Mouse (Mus musculus) MEL (cell line): ENCODE data around the gene Marc2. TPM values are rescaled to one million over a fixed set of nuclear protein-coding genes. Genes with fewer than 3 reads are reported as not detected.
A peak's percentile ranks its signal among the peaks of the same experiment; 100 is the strongest.

Experiments used
- DNase-seq: peaks from one replicate; pipeline ENCODE4 v3.0.0; 2011; ENCODE audit warnings: low read depth, low spot score
- H3K27ac ChIP-seq: 2 replicates; pipeline ENCODE4 v1.5.1; 2012; ENCODE audit warnings: low read depth, mild to moderate bottlenecking, control low read depth, low read length, moderate library complexity; ENCODE audit not compliant: control insufficient read depth
- H3K27me3 ChIP-seq, 2 experiments: fragments of 150-350 bp in 1 of 2; sonication (generic) in 1 of 2; 2 replicates each; pipeline ENCODE4 v1.6.1; 2012; ENCODE audit warnings: low read length in 2 of 2, mild to moderate bottlenecking in 2 of 2, improper control_type of control experiment in 1 of 2, moderate library complexity in 1 of 2; ENCODE audit not compliant: insufficient read depth in 2 of 2, control insufficient read depth in 1 of 2
- H3K36me3 ChIP-seq, 2 experiments: 2 replicates each; pipeline ENCODE4 v1.6.1; 2012 to 2014; ENCODE audit warnings: low read length in 2 of 2, improper control_type of control experiment in 1 of 2, inconsistent platforms in 1 of 2, mild to moderate bottlenecking in 1 of 2; ENCODE audit not compliant: insufficient read depth in 2 of 2, control insufficient read depth in 1 of 2
- H3K4me1 ChIP-seq, 2 experiments: fragments of 150-350 bp in 1 of 2; sonication (generic) in 1 of 2; 2 replicates each; pipeline ENCODE4 v1.6.1; 2012; ENCODE audit warnings: low read length in 2 of 2, improper control_type of control experiment in 1 of 2, mild to moderate bottlenecking in 1 of 2; ENCODE audit not compliant: insufficient read depth in 2 of 2, control insufficient read depth in 1 of 2
- H3K4me3 ChIP-seq, 2 experiments: fragments of 150-350 bp in 1 of 2; sonication (generic) in 1 of 2; 2 replicates each; pipeline ENCODE4 v1.5.1; 2012; ENCODE audit warnings: low read depth in 2 of 2, low read length in 2 of 2, mild to moderate bottlenecking in 2 of 2, moderate library complexity in 2 of 2, control low read depth in 1 of 2, improper control_type of control experiment in 1 of 2; ENCODE audit not compliant: control insufficient read depth in 1 of 2, insufficient read depth in 1 of 2
- H3K79me2 ChIP-seq: 2 replicates; pipeline ENCODE4 v1.6.1; 2012; ENCODE audit warnings: mild to moderate bottlenecking, low read length, moderate library complexity; ENCODE audit not compliant: control insufficient read depth, poor library complexity, insufficient read depth
- H3K9ac ChIP-seq: 2 replicates; pipeline ENCODE4 v1.6.1; 2012; ENCODE audit warnings: low read depth, mild to moderate bottlenecking, control low read depth, low read length, moderate library complexity; ENCODE audit not compliant: control insufficient read depth, poor library complexity, severe bottlenecking
- H3K9me3 ChIP-seq: fragments of 150-350 bp; sonication (generic); replicated peaks from 2 replicates; pipeline ENCODE4 v1.6.1; 2012; ENCODE audit warnings: mild to moderate bottlenecking, low read length, improper control_type of control experiment, moderate library complexity; ENCODE audit not compliant: insufficient read depth
- BHLHE40 ChIP-seq: IDR thresholded peaks from 2 replicates; pipeline ENCODE4 v1.6.1; 2012; ENCODE audit warnings: low read depth, mild to moderate bottlenecking, inconsistent platforms, low read length, improper control_type of control experiment, borderline replicate concordance
- CTCF ChIP-seq, 3 experiments: IDR thresholded peaks in 2 of 3; conservative IDR thresholded peaks in 1 of 3; 2 replicates each; pipeline ENCODE4 v1.5.1; 2011 to 2012; ENCODE audit warnings: low read length in 3 of 3, low read depth in 2 of 3, mild to moderate bottlenecking in 2 of 3, improper control_type of control experiment in 1 of 3, inconsistent platforms in 1 of 3, mixed read lengths in 1 of 3, moderate library complexity in 1 of 3; ENCODE audit not compliant: control insufficient read depth in 1 of 3, insufficient read depth in 1 of 3, poor library complexity in 1 of 3, severe bottlenecking in 1 of 3
- E2F4 ChIP-seq: IDR thresholded peaks from 2 replicates; pipeline ENCODE4 v1.6.1; 2011; ENCODE audit warnings: low read depth, low read length, improper control_type of control experiment, borderline replicate concordance
- EP300 ChIP-seq, 2 experiments: IDR thresholded peaks; 2 replicates each; pipeline ENCODE4 v1.6.1; 2011; ENCODE audit warnings: improper control_type of control experiment in 2 of 2, low read length in 2 of 2, low read depth in 1 of 2, mild to moderate bottlenecking in 1 of 2
- ETS1 ChIP-seq: IDR thresholded peaks from 2 replicates; pipeline ENCODE4 v1.6.1; 2012; ENCODE audit warnings: low read depth, mild to moderate bottlenecking, inconsistent platforms, low read length, improper control_type of control experiment, moderate library complexity
- GATA1 ChIP-seq: IDR thresholded peaks from 2 replicates; pipeline ENCODE4 v1.6.1; 2011; ENCODE audit warnings: low read depth, low read length, improper control_type of control experiment
- HCFC1 ChIP-seq: IDR thresholded peaks from 2 replicates; pipeline ENCODE4 v1.6.1; 2012; ENCODE audit warnings: low read depth, mild to moderate bottlenecking, inconsistent platforms, low read length, improper control_type of control experiment, moderate library complexity
- KAT2A ChIP-seq: conservative IDR thresholded peaks from 2 replicates; pipeline ENCODE4 v1.6.1; 2012; ENCODE audit warnings: low read depth, low read length, improper control_type of control experiment, inconsistent platforms
- MAX ChIP-seq: IDR thresholded peaks from 2 replicates; pipeline ENCODE4 v1.6.1; 2011; ENCODE audit warnings: low read length, improper control_type of control experiment
- MAZ ChIP-seq: IDR thresholded peaks from 2 replicates; pipeline ENCODE4 v1.6.1; 2012; ENCODE audit warnings: low read depth, mild to moderate bottlenecking, inconsistent platforms, low read length, improper control_type of control experiment
- MXI1 ChIP-seq: IDR thresholded peaks from 2 replicates; pipeline ENCODE4 v1.6.1; 2011; ENCODE audit warnings: mild to moderate bottlenecking, low read depth, low read length, improper control_type of control experiment
- MYC ChIP-seq: IDR thresholded peaks from 2 replicates; pipeline ENCODE4 v1.6.1; 2011; ENCODE audit warnings: low read depth, mild to moderate bottlenecking, low read length, improper control_type of control experiment, moderate library complexity
- NELFE ChIP-seq: IDR thresholded peaks from 2 replicates; pipeline ENCODE4 v1.6.1; 2011; ENCODE audit warnings: low read depth, low read length, improper control_type of control experiment
- NRF1 ChIP-seq: IDR thresholded peaks from 2 replicates; pipeline ENCODE4 v1.6.1; 2014; ENCODE audit warnings: low read depth, mild to moderate bottlenecking, inconsistent platforms, low read length, improper control_type of control experiment, moderate library complexity; ENCODE audit not compliant: poor library complexity, insufficient read depth, severe bottlenecking
- POLR2A ChIP-seq, 2 experiments: IDR thresholded peaks; 2 replicates each; pipeline ENCODE4 v1.6.1; 2011 to 2012; ENCODE audit warnings: low read length in 2 of 2, mild to moderate bottlenecking in 2 of 2, control low read depth in 1 of 2, improper control_type of control experiment in 1 of 2, low read depth in 1 of 2, moderate library complexity in 1 of 2; ENCODE audit not compliant: control insufficient read depth in 1 of 2, insufficient read depth in 1 of 2, poor library complexity in 1 of 2
- POLR2AphosphoS2 ChIP-seq: IDR thresholded peaks from 2 replicates; pipeline ENCODE4 v1.6.1; 2011; ENCODE audit warnings: low read length, improper control_type of control experiment
- RAD21 ChIP-seq: IDR thresholded peaks from 2 replicates; pipeline ENCODE4 v1.6.1; 2011; ENCODE audit warnings: mild to moderate bottlenecking, low read depth, low read length, improper control_type of control experiment
- SIN3A ChIP-seq: IDR thresholded peaks from 2 replicates; pipeline ENCODE4 v1.6.1; 2012; ENCODE audit warnings: low read length, improper control_type of control experiment, inconsistent platforms
- TAL1 ChIP-seq: IDR thresholded peaks from 2 replicates; pipeline ENCODE4 v1.6.1; 2012; ENCODE audit warnings: mild to moderate bottlenecking, inconsistent platforms, low read length, moderate library complexity, mixed read lengths
- TCF12 ChIP-seq: IDR thresholded peaks from 2 replicates; pipeline ENCODE4 v1.6.1; 2014; ENCODE audit warnings: low read depth, mild to moderate bottlenecking, inconsistent platforms, low read length, improper control_type of control experiment, moderate library complexity
- UBTF ChIP-seq: IDR thresholded peaks from 2 replicates; pipeline ENCODE4 v1.6.1; 2012; ENCODE audit warnings: low read depth, mild to moderate bottlenecking, inconsistent platforms, low read length, improper control_type of control experiment, moderate library complexity, borderline replicate concordance; ENCODE audit not compliant: insufficient read depth
- USF2 ChIP-seq, 2 experiments: IDR thresholded peaks; 2 replicates each; pipeline ENCODE4 v1.6.1; 2011 to 2012; ENCODE audit warnings: improper control_type of control experiment in 2 of 2, low read length in 2 of 2, borderline replicate concordance in 1 of 2, inconsistent platforms in 1 of 2, low read depth in 1 of 2, mild to moderate bottlenecking in 1 of 2; ENCODE audit not compliant: insufficient read depth in 1 of 2
- ZMIZ1 ChIP-seq: IDR thresholded peaks from 2 replicates; pipeline ENCODE4 v1.6.1; 2012; ENCODE audit warnings: low read depth, mild to moderate bottlenecking, inconsistent platforms, low read length, improper control_type of control experiment, moderate library complexity
- ZNF384 ChIP-seq: IDR thresholded peaks from 2 replicates; pipeline ENCODE4 v1.6.1; 2012; ENCODE audit warnings: low read depth, mild to moderate bottlenecking, inconsistent platforms, low read length, improper control_type of control experiment
- polyA plus RNA-seq, 2 experiments: library from polyadenylated mRNA; stranded (reverse) in 1 of 2; unstranded in 1 of 2; fragments of >175 nt in 1 of 2; fragments of >200 nt in 1 of 2; gene quantifications; 2 replicates each; pipeline versions ENCODE4 v1.2.1 to v1.2.4; 2012; ENCODE audit warnings: low replicate concordance in 2 of 2, low read depth in 1 of 2; ENCODE audit not compliant: insufficient read length in 2 of 2, insufficient read depth in 1 of 2, missing spikeins in 1 of 2
- total RNA-seq: library from RNA; depleted of rRNA; stranded (reverse); fragments of 300-350 nt; gene quantifications from 2 replicates; pipeline ENCODE4 v1.2.3, GENCODE M21; 2012

Gene Marc2
- total and polyA plus RNA-seq, 3 experiments, result 99.4 to 281 TPM; not detected in 1

DNA sequence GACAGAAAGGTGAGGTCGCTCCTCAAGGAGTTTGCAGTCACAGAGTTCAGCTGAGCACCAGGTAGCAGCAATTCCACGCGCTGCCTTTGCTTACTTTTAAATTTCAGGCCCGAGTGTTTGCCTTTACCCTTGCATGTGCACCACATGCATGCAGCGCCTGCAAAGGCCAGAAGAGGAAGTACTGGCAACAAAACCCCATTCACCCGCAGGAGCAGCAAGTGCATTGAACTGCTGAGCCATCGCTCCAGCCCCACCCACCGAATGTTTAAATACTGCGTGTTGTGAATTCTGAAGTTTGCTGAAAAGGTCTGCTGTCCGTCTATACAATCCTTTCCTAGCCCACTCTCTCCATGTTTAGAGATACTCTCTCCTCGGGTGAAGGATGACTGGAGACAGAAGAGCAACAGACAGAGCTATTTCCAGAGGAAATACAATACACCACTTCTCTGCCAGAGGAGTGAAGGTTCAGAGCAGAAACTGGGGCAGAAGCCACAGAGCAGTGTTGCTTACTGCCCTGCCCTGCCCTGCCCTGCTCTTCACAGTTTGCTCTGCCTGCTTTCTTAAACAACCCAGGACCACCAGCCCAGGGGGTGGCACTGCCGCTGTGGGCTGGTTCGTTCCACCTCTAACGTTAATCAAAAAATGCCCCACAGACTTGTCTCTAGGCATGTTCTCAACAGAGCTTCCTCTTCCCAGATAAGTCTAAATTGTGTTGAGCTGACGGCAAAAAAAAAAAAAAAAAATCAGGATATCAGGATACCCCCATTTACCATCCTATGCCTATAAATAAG, 38.4 kb downstream of the Marc2 start (continued):
- TF ChIP-seq POLR2A (IDR thresholded peaks at IDR 0.05; ENCODE audit: control insufficient read depth in 1 of 2, insufficient read depth in 1 of 2, low read depth in 1 of 2, low read length in 2 of 2, poor library complexity in 1 of 2), result peak in 1 of 2 experiments; percentile 51; a peak in 2 of 4 replicates
- TF ChIP-seq KAT2A, result no peak
- no peak for TF ChIP-seq E2F4

DNA sequence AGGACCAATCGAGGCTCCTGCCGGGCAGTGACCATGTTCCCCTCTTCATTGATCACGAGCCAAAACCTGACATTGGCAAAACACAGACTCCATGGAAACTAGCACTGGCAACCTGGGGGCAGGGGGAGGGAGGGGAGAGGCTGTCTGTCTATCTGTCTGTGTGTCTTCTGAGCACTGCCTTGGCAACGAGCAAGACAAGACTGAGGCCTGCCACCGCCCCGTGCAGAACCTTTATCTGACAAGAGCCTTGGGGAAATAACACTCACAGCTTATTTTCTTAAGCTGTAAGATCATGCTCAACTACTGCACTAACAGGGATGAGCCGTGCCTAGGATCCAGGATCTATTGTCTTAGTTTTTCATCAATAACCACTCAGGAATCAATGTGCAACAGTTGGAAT, 39.1 kb downstream of the Marc2 start:
- Histone ChIP-seq H3K27ac (peak overlapping the region; percentile 38; the same call in 1 of the 2 replicates), H3K4me1 (peaks cover 0 to 8% of the 10 kb centered on the region in 2 experiments; a peak in 1 of 4 replicates), H3K4me3 (peak overlapping the region; percentile 5 to 46; a peak in 1 of 4 replicates), H3K9me3 (no peaks in the 10 kb centered on the region), H3K27me3 (no peaks in the 10 kb centered on the region), H3K36me3 (peaks cover 0 to 4% of the 10 kb centered on the region in 2 experiments; a peak in 1 of 4 replicates), H3K9ac (peak overlapping the region; percentile 66), H3K79me2 (no peaks in the 10 kb centered on the region)
- peak; percentile 67 for DNase-seq
- TF ChIP-seq RAD21 (no peak), UBTF (no peak), ETS1 (0 out of 2 replicates have a peak, but pooled peaks have one; percentile 15), SIN3A (no peak), HCFC1 (0 out of 2 replicates have a peak, but pooled peaks have one; percentile 1), TCF12 (0 out of 2 replicates have a peak, but pooled peaks have one; percentile 8), MAX (no peak), ZNF384 (no peak)

DNA sequence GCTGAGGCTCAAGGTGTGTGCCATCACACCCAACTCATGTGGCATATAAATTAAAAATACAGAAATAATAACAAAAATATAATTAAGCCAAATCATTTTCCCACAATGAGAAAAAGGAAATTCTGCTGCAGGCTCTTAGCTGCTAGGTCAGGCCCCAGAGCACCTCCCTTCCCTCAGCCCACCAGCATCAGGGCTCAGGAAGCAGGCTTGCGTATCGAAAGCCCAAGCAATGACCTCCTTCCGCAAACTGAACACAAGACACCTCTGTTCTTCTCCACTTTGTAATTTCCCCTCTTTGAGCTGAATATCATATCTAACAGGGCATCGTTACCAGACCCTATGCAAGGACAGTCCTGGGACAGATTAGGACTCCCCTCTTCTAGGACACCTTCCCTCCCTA, 40.5 kb downstream of the Marc2 start:
- no peak for TF ChIP-seq MAZ
- no peak for TF ChIP-seq MAX
- TF ChIP-seq ZNF384, result no peak
- TF ChIP-seq RAD21, result no peak
- no peak for TF ChIP-seq CTCF (IDR thresholded peaks at IDR 0.05 in 2 of 3, conservative IDR thresholded peaks at IDR 0.05 in 1 of 3; ENCODE audit: control insufficient read depth in 1 of 3, insufficient read depth in 1 of 3, low read depth in 2 of 3, low read length in 3 of 3, poor library complexity in 1 of 3, severe bottlenecking in 1 of 3)
- TF ChIP-seq POLR2AphosphoS2, result no peak
- no peak for TF ChIP-seq SIN3A
- TF ChIP-seq NELFE, result no peak
- no peak for TF ChIP-seq EP300 (IDR thresholded peaks at IDR 0.05; ENCODE audit: low read depth in 1 of 2, low read length in 2 of 2)
- no peak for TF ChIP-seq NRF1
- no peak for TF ChIP-seq ZMIZ1
- TF ChIP-seq UBTF, result no peak
- no peak for TF ChIP-seq TAL1
- no peak for TF ChIP-seq MYC
- TF ChIP-seq ETS1, result no peak
- no peak for TF ChIP-seq MXI1
- TF ChIP-seq BHLHE40, result no peak
- no peak for TF ChIP-seq USF2 (IDR thresholded peaks at IDR 0.05; ENCODE audit: borderline replicate concordance in 1 of 2, insufficient read depth in 1 of 2, low read depth in 1 of 2, low read length in 2 of 2)
- TF ChIP-seq TCF12, result no peak
- TF ChIP-seq GATA1, result no peak
- Histone ChIP-seq H3K79me2 (no peaks in the 10 kb centered on the region), H3K27ac (no peak overlapping the region), H3K27me3 (no peaks in the 10 kb centered on the region), H3K4me3 (no peak overlapping the region), H3K9me3 (no peaks in the 10 kb centered on the region), H3K4me1 (peaks cover 0 to 8% of the 10 kb centered on the region in 2 experiments; a peak in 1 of 4 replicates), H3K36me3 (peaks cover 0 to 4% of the 10 kb centered on the region in 2 experiments; a peak in 1 of 4 replicates), H3K9ac (no peak overlapping the region)
- no peak for DNase-seq
